Mouse (Mus musculus): ENCODE measurements at regions not wholly inside any gene's neighbourhood (a gene's known extent, or its start where the extent isn't known, plus 50 kb on each side); places are given as distances from the start of the nearest gene placed in this dataset.

DNA sequence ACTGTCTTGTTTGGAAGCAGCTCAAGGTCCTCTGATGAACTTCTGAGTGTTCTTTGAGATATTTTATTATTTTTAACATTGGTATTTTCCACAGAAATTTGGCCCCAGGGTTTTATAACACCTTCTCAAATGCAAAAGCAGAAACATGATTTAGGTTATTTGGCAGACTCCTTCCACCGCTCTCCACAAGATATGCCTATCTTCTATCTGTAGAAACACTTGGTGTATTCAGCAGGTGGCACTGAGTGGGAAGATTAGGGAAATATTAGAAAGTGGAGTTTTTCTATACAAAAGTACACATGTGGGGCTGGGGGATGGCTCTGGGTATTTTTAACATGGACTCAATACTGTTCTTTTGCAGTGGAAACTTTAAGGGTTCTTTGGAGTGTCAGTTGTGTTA, 475.3 kb downstream of the Dach1 start:
- no peak for DNase-seq (ENCODE audit: low spot score in 2 of 2)

DNA sequence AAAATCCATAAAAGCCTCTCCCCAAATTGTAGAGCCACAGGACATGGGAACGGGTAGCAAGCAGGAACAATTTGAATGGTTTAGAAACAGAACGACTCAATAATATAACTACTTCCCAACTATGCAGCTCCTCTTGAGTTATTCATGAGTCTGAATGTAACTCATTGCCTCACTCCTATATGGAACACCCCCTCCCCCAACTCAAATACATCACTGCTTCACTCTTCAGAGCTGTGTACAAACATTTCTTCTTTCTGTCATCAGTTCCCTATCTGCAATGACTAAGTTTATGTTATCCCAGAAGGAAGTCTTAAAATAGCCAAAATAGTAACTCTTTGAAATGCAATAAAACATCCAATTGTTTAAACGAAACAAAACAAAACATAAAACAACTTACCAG, 484.9 kb downstream of the Dach1 start:
- DNase-seq (ENCODE audit: low spot score in 2 of 2) = no peak

DNA sequence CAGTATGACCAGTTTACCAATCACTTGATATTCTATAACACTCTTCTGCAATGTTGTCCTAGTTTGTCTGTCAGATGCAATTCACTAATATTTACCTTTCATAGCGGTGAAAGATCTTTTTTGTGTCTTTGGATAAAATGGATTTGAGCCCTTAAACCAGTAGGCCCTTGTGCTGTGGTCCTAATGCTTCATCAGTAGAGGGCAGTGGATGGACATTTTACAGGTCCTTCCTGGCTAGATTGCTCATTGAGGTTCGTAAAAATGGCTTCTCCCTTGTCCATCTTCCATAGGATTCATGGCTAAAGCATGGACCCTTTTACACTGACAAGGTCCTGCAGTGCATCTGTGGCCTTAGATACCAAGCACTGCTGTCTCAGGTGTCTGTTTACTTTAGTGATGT, 501.8 kb downstream of the Dach1 start:
- no peak for DNase-seq (ENCODE audit: low spot score in 2 of 2)

DNA sequence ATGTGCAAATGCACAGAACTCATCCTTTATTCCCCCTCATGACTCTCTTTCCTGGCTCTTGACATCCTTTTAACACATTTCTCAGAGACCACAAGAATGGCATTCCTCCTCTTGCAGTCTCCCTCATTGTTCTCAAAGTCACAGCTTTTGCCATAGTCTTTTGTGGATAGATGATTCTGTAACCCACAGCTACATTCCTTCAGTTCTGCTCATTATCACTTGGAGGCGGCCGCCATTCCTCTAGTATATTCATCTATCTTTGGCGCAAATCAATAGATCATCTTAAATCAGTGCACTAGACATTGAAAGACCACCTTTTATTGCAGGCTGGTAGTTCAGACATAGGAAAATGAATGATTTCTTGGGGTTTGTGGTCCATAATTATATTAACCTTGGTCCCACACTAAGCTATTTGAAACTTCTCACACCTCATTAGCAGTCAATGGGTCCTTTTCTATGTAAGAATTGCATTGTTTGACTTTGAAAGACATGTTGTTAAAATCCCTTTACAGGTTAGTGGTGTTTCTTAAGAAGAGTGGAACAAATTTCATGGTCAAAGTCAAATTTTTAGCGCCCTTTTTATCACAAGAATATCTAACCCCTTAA, 531.3 kb downstream of the Dach1 start:
- no peak for DNase-seq (ENCODE audit: low spot score in 2 of 2)

DNA sequence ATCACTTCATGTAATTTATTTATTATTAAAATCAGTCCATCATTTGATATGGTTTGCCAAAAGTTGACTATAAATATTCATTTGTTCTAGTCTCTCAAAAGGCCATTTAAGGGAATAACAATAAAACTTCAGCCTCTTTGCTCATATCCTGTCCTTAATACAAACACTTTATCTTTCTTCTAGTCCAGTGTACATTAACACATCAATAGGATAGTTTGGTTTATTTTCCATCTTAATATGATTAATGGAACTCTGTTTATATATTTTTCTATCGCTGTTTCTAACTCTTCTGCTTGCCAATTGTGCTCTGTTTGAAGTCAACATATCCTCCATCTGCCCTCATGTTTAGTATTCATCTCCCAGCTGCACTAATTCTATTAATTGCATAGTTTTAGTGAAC, 558.1 kb downstream of the Dach1 start:
- DNase-seq (ENCODE audit: low spot score in 2 of 2) = no peak

DNA sequence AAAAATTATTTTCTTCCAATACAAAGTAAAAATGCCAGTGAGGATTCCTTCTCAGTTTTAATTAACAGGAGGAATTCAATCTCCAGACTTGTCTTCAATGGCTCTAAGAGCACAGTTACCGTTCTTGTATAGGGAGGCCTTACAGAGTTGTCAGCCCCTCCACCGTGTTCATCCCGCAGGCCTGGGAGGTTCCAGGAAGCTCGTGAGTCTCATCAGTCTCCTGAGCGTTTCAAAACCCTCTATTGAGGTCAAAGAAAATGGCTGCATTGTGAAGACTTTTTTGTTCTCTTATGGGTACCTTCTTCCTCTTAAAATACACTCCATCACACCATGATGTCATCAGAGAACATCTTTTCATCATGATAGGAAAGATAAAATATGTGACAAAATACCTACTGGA, 572.9 kb downstream of the Dach1 start:
- no peak for DNase-seq (ENCODE audit: low spot score in 2 of 2)

DNA sequence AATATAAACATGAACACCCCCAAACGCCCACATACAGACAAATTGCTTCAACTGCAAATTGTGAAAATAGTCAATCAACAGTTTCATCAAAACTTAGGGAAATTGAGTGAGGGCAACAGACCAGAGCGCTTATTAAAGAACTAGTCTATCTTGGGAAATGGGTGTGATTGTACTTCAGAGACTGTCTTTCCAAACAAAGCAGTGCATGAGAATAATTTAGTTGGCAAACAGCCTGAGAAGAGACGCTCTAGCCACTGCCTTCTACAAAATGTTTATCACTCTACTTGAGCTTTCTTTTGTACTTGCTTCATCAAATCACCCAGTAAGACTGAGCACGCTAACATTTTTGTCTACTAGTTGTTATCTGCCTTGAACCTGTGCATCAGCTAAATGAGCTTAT, 581.0 kb downstream of the Dach1 start:
- DNase-seq (ENCODE audit: low spot score in 2 of 2) = no peak

DNA sequence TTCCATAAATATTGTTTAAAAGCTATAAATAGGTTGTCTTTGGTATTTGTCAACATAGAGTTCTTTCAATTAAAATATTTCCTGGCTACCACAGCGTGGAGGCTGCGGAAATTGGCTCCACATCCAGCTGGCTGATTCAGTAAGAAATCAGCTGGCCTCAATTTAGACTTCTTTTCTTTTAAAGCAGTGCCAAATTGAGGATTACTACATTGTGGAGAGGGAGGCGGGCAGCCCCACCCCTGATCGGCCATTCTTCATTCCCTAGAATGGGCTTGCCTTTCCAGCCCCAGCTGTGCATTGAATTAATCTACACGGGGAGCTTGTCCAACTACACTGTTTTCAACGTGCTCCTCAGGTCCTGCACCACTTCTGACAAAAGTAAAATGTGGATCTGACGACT, 581.4 kb downstream of the Dach1 start:
- peak; percentile 13 to 51 for DNase-seq (ENCODE audit: low spot score in 2 of 2)

DNA sequence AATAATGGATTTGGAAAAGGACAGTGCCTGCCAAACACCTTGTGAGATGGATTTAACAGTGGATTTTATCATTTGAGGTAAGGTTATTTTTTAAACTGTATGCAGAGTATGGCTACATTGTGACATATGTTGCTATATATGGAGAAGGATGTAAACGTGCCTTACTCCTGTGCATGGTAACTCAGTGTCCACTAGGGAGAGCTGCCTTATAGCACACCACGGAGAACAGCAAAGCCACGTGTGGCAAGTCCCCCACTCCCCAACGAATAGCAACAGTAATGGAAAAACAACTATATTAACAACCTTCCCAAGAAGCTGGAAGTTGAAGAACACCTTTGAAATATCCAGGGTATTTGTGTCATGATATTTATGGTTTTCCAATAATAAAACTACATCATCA, 582.6 kb downstream of the Dach1 start:
- DNase-seq (ENCODE audit: low spot score in 2 of 2) = no peak

DNA sequence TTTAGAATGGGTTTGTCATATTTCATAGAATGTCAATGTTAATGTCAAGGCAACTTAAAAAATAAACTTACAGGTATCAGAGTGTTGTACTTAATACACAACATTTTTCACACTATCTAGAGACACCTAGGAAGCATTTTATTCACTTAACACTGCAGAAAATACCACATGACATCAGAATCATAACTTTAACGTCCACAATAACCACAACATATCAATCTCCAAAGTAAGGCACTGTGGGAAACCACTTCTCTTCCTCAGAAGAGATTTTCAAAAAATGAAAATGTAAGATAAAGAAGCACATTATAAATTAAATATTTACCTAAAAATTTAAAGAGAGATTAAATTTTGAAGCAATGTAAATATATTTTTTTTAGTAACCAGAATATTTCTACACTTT, 599.3 kb downstream of the Dach1 start:
- DNase-seq (ENCODE audit: low spot score in 2 of 2) = no peak

DNA sequence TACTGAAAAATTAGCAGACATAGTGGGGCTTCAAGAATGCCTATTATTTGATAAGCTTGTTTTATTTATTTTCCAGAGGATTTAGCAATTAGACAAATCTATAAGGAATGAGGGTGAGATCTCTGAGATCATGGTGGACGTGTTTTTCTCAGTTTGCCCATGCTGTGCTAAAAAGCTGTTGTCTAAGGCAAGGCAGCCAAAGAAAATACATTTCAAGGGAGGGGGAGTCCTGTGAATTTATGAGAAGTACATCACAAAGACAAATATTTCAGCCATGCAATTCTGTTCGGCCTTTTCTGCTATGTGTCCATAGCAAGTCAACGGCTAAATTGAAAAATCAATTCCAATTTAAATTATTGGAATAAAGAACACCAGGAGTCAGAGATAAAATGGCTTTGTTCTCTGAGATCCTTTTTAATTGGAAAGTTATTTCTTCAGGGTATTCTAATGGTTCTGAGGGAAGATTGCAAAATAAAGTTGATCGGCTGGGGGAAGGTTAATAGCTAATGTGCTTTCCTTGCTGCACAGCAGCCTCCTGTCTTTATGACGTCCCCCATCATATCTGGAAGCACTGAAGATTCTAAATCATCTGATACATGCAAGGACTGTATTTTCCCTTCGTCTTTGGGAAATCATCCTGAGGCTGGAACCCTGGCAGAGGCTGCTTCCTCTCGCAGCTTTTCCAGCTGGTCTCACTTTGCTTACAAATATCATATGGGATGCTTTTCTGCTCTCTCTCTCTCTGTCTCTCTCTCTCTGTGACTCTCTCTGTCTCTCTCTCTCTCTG, 609.3 kb downstream of the Dach1 start:
- DNase-seq (ENCODE audit: low spot score in 2 of 2) = no peak

DNA sequence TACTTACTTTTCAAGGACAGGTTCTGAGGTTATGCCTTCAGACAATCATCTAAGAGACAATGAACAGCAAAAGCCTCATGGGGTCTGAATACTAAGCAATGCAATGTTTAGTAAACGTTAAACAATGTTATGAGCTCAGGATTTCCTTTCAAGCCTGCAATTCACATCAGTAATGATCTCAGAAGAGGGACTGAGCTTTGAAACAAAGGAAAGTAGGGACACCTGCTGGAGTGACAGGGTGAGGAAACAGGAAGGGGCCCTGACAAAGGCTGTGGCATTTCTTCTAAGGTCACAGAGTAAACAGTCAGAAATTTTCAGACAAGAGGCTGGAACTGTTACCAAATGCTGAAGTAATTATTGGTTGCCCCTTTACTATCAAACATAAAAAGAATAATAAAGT, 610.0 kb downstream of the Dach1 start:
- DNase-seq (ENCODE audit: low spot score in 2 of 2) = no peak

DNA sequence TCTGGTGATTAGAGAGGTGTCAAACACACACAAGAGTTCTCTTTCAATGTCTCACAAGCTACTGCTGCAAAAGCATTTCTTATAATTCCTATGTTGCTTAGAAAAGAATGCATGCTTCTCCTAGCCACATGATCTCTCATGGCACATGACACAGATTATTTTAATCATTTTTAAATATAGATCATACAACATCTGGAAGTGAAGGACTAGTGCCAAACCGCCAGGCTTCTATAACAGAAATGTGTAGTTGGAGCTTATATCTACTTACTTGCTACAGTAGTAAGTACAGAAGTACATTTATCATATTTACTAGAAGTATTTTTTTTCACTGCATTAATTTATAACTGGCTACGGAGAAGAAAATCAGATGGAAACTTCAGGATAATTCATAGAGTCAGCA, 611.3 kb downstream of the Dach1 start:
- no peak for DNase-seq (ENCODE audit: low spot score in 2 of 2)

DNA sequence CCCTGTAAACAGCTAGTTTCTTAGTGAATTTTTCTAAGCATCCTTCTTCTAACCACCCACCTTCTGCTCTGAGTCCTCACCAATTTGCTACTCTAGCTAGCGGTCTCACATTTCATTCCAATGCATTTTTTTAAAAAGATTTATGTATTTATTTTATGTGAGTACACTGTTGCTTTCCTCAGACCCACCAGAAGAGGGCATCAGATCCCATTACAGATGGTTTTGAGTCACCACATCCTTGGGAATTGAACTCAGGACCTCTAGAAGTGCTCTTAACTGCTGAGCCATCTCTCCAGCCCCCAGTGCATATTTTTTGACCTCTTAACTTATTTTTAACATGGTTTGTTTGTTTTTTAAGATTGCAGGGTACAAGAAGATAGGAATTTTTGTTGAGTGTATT, 611.7 kb downstream of the Dach1 start:
- peak in 1 of 2 experiments; percentile 9 for DNase-seq (ENCODE audit: low spot score in 2 of 2)

DNA sequence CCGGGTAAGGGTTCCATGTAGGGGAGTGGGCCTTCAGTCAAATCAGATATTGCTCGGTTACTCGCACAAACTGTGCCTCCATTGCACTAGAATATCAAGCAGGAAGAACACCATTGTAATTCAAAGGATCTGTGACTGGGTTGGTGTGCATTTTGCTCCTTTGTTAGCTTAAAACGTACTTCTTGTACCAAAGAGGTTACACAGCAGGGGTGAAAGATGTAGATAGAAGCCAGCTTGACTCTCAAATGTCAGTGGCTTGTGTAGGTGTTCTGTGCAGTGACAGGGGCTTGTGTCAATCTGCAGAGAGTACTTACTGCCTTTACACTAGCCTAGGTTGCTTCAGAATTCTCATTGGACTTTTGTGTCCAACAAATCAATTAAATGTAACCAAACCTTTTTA, 623.3 kb downstream of the Dach1 start:
- no peak for DNase-seq (ENCODE audit: low spot score in 2 of 2)

DNA sequence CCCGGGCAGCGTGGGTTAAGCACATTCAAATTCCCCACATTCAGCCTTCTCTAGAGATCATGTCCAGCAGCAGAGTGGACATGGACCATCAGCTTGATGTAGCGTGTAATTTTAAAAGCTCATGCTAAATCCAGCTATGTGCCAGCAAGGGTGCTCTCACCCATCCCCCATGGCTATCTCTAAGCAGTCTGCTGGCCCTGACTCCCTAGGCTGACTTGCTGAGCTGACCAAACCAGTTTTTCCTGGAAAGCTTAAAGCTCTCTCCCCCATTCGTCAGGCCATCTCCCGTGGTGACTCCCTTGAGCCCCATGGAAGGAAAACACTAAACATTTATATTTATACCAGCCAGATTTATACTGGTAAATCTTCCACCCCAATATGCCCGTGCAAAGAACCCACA, 625.3 kb downstream of the Dach1 start:
- no peak for DNase-seq (ENCODE audit: low spot score in 2 of 2)

DNA sequence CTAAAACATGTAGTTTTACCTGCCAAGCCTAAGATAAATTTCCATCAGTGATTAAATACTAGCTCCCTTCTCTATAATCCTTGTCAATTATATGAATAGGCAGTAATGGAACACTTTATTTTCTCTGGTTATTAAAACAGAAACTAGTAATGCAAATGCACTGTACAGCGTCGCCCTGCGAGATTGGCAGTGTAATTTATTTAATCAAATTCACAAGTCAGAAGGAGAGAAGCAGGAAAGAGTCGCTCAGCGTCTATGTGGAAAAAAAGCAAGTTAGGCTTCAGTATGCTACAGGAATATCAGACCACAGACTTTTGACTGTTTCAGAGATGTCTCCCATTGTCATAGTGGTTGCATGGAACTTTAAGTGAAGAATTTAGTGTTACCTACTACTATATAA, 632.6 kb downstream of the Dach1 start:
- DNase-seq (ENCODE audit: low spot score in 2 of 2) = no peak

DNA sequence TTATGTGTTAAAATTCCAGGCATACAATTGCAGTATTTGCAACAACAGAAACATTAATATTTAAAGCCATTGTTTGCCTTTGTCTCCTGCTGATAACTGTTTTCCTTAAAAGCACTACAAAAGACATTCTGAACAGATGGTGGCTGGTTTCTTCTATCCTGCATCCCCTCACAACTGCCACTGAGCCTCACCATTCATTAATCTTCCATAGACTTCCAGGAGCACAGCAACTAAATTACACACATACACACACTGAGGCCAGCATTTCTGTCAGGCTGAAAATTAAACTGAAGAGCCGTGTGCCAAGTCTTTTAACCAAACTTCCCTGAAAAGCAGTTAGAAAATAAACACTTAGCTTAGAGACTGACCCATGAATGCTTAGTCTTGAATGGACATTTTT, 658.2 kb downstream of the Dach1 start:
- DNase-seq (ENCODE audit: low spot score in 2 of 2) = no peak

DNA sequence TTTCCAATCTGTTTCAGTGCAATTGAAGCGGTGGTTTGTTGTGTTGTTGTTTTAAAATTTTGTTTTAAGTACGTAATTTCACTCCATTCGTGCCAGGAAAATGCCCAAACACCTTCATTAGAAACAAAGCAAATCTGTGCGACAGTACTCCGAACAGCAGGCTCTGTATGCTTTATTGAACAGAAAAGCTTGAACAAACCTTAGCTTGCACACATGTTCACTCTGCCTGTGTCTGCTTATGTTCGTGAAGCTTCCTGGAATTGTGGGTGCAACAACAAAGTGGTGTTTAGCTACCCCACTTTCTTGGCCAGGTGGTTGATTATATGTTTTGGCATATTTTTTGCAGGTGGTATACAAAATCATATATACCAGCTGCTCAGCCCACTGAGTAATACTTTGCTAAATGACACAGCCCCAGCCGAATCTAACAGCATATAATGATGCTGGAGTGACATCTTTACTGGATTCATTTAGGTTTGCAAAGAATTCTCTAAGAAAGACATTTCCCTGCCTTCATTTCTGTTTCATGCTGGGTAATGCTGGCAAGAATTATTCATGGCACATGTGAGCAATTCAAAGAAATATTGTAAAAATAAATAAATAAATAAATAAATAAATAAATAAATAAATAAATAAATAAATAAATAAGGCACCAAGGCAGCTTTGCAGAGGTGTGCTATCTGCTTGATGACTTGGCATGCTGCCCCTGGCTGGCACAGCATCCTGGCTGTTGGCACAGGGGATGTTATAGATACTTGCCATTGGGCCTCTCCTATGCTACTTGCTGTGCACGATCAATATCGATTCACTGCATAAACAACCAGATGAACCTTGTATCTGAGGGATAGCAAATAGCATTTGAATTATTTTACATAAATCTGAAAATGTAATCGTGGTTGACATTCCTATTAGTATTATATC, 679.9 kb downstream of the Dach1 start:
- DNase-seq (ENCODE audit: low spot score in 2 of 2) = peak in 1 of 2 experiments; percentile 2

DNA sequence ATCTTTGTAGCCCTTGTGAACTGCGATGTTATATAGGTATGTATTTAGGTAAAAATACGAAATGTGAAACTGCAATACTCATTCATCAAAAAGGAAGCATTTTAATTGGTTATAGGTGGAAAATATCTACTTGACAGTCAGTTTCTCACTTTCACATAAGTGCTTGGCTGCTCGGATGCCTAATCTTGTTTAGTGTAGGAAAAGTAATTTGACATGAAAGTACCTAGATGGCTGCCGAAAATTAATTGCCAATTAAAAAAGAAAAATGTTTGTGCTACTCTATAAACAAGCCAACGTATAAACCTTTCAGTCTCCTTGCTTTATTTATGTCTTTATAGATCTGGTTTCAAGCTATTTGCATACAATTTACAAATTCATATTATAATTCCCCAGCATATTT, 691.3 kb downstream of the Dach1 start:
- no peak for DNase-seq (ENCODE audit: low spot score in 2 of 2)

DNA sequence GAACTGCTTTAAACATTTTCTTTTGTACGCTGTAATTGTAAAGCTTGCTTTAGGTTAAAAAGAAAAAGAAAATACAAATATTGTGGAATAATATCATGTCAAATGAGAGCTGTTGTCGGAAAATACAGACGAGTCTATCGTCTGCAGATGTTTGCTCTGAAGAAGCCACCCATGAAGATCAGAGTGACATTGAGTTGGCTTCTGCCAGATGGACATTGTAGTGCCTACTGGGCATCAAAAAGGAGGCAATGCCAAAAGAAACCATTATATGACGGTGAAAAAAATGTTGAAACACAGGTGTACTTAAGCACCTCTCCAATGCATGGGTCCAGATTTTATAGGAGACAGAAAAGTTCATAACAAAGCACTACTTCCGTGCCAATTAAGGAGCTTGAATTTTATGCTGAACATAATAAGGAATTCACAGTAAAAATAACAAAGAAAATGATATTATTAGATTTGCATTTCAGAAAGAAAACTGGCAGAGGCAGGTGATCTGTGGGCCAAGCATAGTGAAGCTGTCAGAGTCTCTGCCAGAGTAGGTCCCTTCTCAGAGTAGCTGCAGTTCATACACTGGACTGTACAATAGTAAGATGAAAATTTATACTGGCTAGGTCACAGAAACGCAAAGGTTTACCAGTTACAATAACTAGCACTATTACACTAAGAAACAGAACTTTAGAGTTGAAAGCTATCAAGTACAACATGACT, 718.9 kb downstream of the Dach1 start:
- no peak for DNase-seq (ENCODE audit: low spot score in 2 of 2)

DNA sequence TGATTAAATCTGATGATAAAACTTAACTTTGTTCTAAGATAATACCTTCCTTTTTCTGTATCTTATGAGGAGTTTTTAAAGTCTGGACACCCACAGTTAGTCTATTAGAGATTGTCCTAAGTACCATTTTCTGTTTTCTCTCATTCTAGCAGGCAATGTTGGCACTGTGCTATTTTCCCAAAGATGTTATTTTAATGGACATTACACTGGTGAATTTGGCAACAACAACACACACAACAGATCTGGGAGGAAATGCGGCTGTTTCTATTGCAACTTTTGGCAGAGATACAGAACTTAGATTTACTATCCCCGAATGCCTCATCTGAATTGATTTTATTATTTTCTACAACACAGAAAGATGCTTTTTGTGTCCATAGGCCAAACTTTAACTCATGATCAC, 720.9 kb downstream of the Dach1 start:
- DNase-seq (ENCODE audit: low spot score in 2 of 2) = no peak

Measured in layer of hippocampus, adult 18-20 months (tissue).